Mouse (Mus musculus) B cell, adult 67 days (primary cell): ENCODE data around the gene Als2cr12. TPM values are rescaled to one million over a fixed set of nuclear protein-coding genes. Genes with fewer than 3 reads are reported as not detected.

Experiments used
- total RNA-seq, 2 experiments: library from RNA; stranded (reverse); gene quantifications; 4 replicates each; pipeline ENCODE4 v1.2.4; 2023

The Als2cr12 gene
- not detected for total RNA-seq

GRCm38 (mm10) chr1:58695810-58696209 lies at the start of gene Als2cr12:
TSS of gene Als2cr12 (minus strand) at chr1:58695989.

GRCm38 (mm10) chr1:58711365-58712016 lies 15.7 kb upstream of the Als2cr12 start, which contains the start of gene Cflar:
TSS of gene Cflar (plus strand) at chr1:58711508.

Other genes starting within 250 kb of the Als2cr12 start
- 10 to 100 TPM; 26.3 to 26.7 TPM for gene Orc2, start 190.9 kb downstream of the Als2cr12 start, total RNA-seq
- 10 to 100 TPM; 14.7 to 30.3 TPM for gene Fam126b, start 109.7 kb downstream of the Als2cr12 start, total RNA-seq
- gene Ndufb3, start 109.6 kb downstream of the Als2cr12 start, total RNA-seq, result 10 to 100 TPM; 39.6 to 43.3 TPM
- 100 to 1,000 TPM in 1 of 2 experiments, 10 to 100 TPM in 1; 95.8 to 130 TPM for gene Cflar, start 15.5 kb upstream of the Als2cr12 start, total RNA-seq
- 10 to 100 TPM; 76.3 to 86.6 TPM for gene Casp8, start 99.4 kb upstream of the Als2cr12 start, total RNA-seq